Mouse (Mus musculus): ENCODE measurements around the gene Gm17509. TPM values are rescaled to one million over a fixed set of nuclear protein-coding genes. Genes with fewer than 3 reads are reported as not detected.

Gene Gm17509
- polyA plus RNA-seq, 1 experiment from 2014 or later = 0.93 TPM

DNA sequence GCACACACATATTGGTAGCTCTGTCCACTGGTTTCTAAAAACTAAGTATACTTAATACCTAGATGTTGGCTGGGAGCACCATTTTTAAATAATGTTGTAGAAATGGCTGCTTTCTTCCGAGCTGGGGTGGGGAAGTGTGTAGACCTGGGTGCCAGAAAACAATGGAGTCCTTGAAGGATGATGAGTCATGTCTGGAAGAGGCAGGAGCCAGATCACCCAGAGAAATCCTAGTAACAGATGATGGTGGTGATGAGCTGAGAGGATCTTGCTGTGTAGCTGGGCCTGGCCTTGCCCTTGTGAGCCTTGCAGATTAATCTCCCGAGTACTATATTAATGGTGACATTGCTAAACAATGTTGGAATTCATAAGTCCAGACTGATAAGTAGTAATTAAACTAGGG lies 4.0 kb upstream of the Gm17509 start:
- H3K9me3 ChIP-seq = no peaks in the 10 kb centered on the region
- 74% methylated on average over 2 of the region's 2 CpGs for WGBS
- H3K36me3 ChIP-seq = peaks cover 5% of the 10 kb centered on the region; the same call in 1 of the 2 replicates
- DNase-seq (ENCODE audit: low spot score) = no peak
- H3K4me1 ChIP-seq (replicated peaks) = peaks cover 35% of the 10 kb centered on the region
- no peaks in the 10 kb centered on the region for H3K27me3 ChIP-seq (ENCODE audit: insufficient read depth, poor library complexity, severe bottlenecking)
- no peak overlapping the region for H3K4me3 ChIP-seq
- no peak overlapping the region for H3K27ac ChIP-seq

DNA sequence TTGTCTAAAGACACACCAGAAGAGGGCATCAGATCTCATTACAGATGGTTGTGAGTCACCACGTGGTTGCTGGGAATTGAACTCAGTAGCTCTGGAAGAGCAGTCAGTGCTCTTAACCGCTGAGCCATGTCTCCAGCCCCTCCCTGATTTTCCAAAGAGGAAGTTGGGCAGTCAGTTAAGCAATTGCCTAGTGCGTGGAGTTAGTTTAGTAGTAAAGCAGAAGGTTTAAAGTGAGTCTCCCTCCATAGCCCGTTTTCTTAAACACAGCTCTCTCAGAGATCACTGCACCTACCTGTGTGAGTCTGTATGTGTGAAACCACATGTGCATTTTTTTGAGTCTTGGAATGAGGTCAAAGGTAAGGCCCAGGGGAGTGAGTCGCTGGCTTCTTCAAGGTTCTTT lies 2.2 kb upstream of the Gm17509 start:
- 56% methylated on average over 5 of the region's 5 CpGs for WGBS
- no peak for DNase-seq (ENCODE audit: low spot score)

DNA sequence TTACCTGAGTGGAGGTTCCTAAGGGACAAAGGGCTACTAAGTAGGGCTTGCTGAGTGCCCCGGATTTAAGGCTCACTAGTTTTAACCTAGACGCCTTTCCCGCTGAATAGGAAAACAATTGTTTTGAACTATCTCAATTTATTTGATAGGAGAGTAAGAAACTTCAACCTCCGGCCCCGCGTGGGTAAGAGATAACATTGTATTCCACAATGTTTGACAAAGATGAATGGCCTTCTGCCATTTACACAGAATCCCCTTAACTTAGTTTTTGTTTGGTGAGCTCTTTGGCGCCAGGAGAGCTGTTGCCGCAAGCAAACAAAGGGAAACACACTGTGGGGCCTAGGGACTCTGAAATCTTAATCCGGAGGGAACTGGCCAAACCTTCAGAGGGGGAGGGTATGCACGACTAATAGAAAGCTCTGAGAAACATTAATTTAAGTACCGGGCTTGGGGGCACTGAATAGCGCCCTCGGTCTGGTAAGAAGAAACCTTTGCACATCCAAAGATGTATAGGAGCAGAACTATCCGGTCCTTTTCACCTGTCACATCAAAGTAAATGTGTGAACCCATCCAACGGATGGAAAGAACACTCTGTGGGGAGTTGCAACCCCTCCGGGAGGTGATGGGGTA lies 889 bp downstream of the Gm17509 start:
- peak overlapping the region; percentile 98 for H3K27ac ChIP-seq
- H3K27me3 ChIP-seq (ENCODE audit: insufficient read depth, poor library complexity, severe bottlenecking) = no peaks in the 10 kb centered on the region; the same call in 1 of the 2 replicates
- 3% methylated on average over 16 of the region's 16 CpGs for WGBS
- H3K36me3 ChIP-seq = no peaks in the 10 kb centered on the region
- peak overlapping the region; percentile 82 for H3K4me3 ChIP-seq
- no peaks in the 10 kb centered on the region for H3K9me3 ChIP-seq
- no peak for DNase-seq (ENCODE audit: low spot score)
- H3K4me1 ChIP-seq (replicated peaks) = peaks cover 62% of the 10 kb centered on the region

More for the DNA sequence above, 2.2 kb upstream of the Gm17509 start:
- Histone ChIP-seq H3K9me3 (no peaks in the 10 kb centered on the region), H3K4me1 (replicated peaks) (peaks cover 41% of the 10 kb centered on the region), H3K27ac (no peak overlapping the region), H3K27me3 (ENCODE audit: insufficient read depth, poor library complexity, severe bottlenecking) (no peaks in the 10 kb centered on the region; the same call in 1 of the 2 replicates), H3K4me3 (no peak overlapping the region), H3K36me3 (peaks cover 5% of the 10 kb centered on the region; the same call in 1 of the 2 replicates)

DNA sequence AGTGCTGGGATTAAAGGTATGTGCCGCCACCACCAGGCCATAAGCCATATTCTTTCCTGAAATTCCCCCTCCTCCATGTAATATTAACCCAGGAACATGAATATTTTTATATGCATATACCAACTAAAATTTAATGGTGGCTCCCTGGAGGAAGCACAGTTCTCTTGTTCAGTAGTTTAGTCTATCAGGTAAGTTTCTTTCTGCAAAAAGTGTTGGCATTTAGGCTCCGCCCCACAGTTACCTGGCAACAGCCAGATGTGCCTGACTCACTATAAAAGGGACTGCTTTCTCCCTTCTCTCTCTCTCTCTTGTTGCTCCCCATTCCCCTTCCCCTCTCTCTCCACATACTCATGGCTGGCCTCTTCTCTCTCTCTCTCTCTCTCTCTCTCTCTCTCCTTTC lies 2.8 kb downstream of the Gm17509 start:
- DNase-seq (ENCODE audit: low spot score) = no peak
- Histone ChIP-seq H3K36me3 (no peaks in the 10 kb centered on the region), H3K27me3 (ENCODE audit: insufficient read depth, poor library complexity, severe bottlenecking) (no peaks in the 10 kb centered on the region; the same call in 1 of the 2 replicates), H3K4me3 (no peak overlapping the region), H3K27ac (no peak overlapping the region), H3K4me1 (replicated peaks) (peaks cover 57% of the 10 kb centered on the region), H3K9me3 (no peaks in the 10 kb centered on the region)
- 83% methylated on average over 2 of the region's 2 CpGs for WGBS

DNA sequence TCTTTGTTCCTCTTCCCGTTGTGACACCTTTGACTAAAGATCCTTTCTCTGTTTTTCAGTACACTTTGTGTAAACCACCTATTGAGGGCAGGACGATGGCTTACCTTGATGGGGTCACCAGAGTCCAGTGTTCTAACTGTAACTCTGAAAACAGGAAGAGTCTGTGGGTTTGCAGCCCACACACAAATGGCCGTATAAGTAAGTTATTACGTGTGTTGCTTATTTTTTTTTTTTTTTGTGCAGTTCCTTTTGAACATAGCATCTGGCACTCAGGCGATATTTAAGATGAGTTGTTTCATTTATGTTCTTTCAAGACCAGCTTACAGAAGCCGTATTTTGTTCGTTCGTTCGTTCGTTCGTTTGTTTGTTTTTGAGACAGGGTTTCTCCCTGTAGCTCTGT lies 3.3 kb downstream of the Gm17509 start:
- H3K27ac ChIP-seq = no peak overlapping the region
- no peaks in the 10 kb centered on the region for H3K36me3 ChIP-seq
- peaks cover 52% of the 10 kb centered on the region for H3K4me1 ChIP-seq (replicated peaks)
- H3K9me3 ChIP-seq = no peaks in the 10 kb centered on the region
- WGBS = 67% methylated on average over 11 of the region's 11 CpGs
- H3K4me3 ChIP-seq = no peak overlapping the region
- no peaks in the 10 kb centered on the region; the same call in 1 of the 2 replicates for H3K27me3 ChIP-seq (ENCODE audit: insufficient read depth, poor library complexity, severe bottlenecking)
- DNase-seq (ENCODE audit: low spot score) = no peak

DNA sequence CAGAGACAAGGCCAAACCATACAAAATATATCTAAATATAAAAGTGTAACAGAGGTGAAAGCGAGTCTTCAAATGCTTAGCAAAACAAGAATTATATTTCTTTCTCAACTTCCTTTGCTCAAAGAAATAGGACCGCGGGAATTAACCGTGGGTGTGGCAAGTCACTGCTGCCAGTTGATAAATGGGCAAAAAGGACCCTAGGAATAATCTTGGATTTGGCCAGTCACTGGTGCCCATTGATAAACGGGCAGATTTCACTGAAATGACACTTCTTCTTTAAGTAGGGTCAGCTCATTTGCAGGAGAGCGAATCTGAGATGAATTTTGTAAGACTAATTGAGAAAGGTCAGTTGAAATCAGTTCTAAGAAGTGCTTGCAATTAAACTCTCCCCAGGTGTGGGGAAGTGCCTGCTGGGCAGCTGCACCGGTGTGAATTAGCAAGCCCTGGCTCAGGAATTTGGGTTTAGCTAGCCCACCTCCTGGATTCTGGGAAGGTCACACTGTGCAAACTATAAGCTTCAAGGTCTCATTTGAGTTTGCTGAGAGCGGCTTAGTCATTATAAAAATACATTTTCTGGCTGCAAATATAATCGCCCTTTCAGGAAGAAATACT lies 4.0 kb downstream of the Gm17509 start:
- Histone ChIP-seq H3K27me3 (ENCODE audit: insufficient read depth, poor library complexity, severe bottlenecking) (no peaks in the 10 kb centered on the region; the same call in 1 of the 2 replicates), H3K4me1 (replicated peaks) (peaks cover 44% of the 10 kb centered on the region), H3K9me3 (no peaks in the 10 kb centered on the region), H3K27ac (no peak overlapping the region), H3K4me3 (no peak overlapping the region), H3K36me3 (no peaks in the 10 kb centered on the region)
- no peak for DNase-seq (ENCODE audit: low spot score)
- 21% methylated on average over 9 of the region's 9 CpGs for WGBS

DNA sequence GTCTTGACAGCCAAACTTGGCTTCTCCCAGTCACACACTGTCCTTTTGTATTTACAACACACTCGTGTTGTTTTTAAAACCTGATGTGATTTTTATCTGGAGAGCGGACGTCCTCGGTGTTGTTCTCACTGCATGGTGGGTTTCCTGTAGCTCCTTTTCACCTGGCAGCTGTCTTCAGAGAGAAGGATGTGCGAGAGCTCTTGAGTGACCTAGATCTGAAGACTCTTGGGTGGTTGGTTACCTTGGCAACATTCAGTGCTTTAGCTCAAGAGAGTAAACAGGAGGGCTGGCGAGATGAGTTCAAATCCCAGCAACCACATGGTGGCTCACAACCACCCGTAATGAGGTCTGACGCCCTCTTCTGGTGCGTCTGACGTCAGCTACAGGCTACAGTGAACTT lies 4.7 kb downstream of the Gm17509 start:
- Histone ChIP-seq H3K9me3 (no peaks in the 10 kb centered on the region), H3K4me1 (replicated peaks) (peaks cover 41% of the 10 kb centered on the region), H3K4me3 (no peak overlapping the region), H3K27me3 (ENCODE audit: insufficient read depth, poor library complexity, severe bottlenecking) (no peaks in the 10 kb centered on the region; the same call in 1 of the 2 replicates), H3K36me3 (no peaks in the 10 kb centered on the region), H3K27ac (peak overlapping the region; percentile 73; the same call in 1 of the 2 replicates)
- no peak for DNase-seq (ENCODE audit: low spot score)
- WGBS = 10% methylated on average over 10 of the region's 10 CpGs

DNA sequence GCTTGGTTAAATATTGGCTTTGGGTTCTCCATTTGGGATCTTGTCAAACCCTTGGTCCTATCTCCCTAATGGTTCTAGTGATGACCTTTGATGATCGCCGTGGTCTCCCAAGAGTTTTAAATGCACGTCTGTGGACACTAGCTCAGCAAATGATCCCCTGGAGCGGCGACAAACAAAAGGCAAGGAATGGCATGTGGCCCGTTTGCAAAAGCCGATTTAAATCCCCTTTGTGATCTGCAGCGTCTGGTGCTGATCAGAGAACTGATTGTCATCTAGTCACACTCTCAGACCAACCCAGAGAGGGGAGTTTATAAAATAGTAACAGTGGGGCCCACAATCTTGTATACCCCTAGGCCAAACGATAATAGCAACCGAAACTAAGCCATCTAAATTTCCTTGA lies 5.4 kb downstream of the Gm17509 start:
- Histone ChIP-seq H3K27ac (peak overlapping the region; percentile 73), H3K4me1 (replicated peaks) (peaks cover 40% of the 10 kb centered on the region), H3K27me3 (ENCODE audit: insufficient read depth, poor library complexity, severe bottlenecking) (no peaks in the 10 kb centered on the region; the same call in 1 of the 2 replicates), H3K9me3 (no peaks in the 10 kb centered on the region), H3K36me3 (no peaks in the 10 kb centered on the region), H3K4me3 (0 out of 2 replicates have a peak overlapping the region, but pooled peaks have one; percentile 3)
- WGBS = 4% methylated on average over 10 of the region's 10 CpGs
- peak; percentile 55 for DNase-seq (ENCODE audit: low spot score)

DNA sequence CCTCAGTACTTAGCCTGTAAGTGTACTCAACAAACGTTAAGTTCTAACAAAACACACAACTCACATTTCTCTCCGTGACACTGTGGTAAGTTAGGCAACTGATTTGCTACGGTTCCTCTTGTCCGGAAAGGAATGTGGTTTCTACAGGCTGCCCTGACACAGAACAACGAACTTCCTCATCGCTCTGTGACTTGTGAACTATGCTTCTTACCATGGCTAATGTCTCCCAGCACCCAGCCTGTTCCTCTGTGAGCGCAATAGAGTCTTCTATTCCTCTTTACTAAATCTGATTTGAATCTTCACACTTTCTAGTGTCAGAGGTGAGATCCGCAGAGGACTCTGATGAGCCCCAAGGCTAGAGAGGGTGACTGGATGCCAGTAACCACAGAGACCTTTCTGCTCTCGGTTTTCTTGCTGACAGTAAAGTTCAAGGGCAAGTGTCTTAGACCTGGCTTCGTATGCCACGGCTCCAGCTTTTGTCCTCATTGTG lies 9.4 kb downstream of the Gm17509 start:
- Histone ChIP-seq H3K4me1 (replicated peaks) (peaks cover 20% of the 10 kb centered on the region), H3K9me3 (no peaks in the 10 kb centered on the region), H3K27ac (no peak overlapping the region), H3K36me3 (no peaks in the 10 kb centered on the region), H3K4me3 (no peak overlapping the region), H3K27me3 (ENCODE audit: insufficient read depth, poor library complexity, severe bottlenecking) (no peaks in the 10 kb centered on the region)
- no peak for DNase-seq (ENCODE audit: low spot score)
- 44% methylated on average over 11 of the region's 11 CpGs for WGBS

DNA sequence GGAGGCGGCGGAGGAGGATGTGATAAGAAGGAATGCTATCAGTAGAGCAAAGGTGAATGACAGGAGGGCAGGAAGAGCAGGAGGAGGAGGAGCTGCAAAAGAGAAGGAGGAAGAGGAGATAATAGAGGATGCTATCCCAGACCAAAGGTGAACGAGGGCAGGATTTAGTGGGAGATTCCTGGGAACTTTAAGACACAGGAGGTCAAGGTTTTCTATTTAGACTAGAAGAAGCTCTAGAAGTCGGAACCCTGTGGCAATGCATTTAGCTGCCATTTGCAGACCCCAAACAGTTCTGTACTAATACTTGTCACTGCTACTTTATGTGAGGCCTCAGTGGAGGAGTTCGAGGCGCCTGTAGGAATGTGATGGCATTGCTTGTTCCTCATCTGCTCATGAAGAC lies 12.6 kb downstream of the Gm17509 start, which contains the start of gene Emb:
Gene Emb, plus strand, starts transcription at position 301 of the 400 bp plus-strand sequence.
- Histone ChIP-seq H3K27me3 (ENCODE audit: insufficient read depth, poor library complexity, severe bottlenecking) (no peaks in the 10 kb centered on the region), H3K4me1 (replicated peaks) (peaks cover 6% of the 10 kb centered on the region; the same call in 1 of the 2 replicates), H3K27ac (no peak within 1 kb of the TSS), H3K4me3 (no peak within 1 kb of the TSS), H3K9me3 (no peaks in the 10 kb centered on the region), H3K36me3 (no peaks in the 10 kb centered on the region)
- WGBS = 77% methylated on average over 6 of the region's 6 CpGs
- no peak for DNase-seq (ENCODE audit: low spot score)

DNA sequence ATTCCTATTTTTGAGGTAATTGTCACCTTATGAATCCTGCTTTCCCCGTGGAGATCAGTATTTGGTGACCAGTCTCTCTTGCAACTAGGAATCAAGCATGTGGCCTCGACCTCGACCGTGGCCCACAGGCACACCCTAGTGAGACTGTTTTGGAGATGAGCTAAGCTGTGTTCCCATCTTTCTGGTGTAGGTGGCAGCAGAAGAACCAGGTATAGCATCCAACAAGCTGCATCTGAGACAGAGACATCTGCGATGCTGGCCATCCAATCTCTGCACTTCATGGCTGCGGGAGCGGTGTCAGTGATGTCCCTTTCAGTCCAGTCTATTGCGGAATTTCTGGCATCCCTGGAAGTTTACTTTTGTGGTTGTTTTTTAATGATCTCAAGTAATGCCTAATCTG lies 14.8 kb downstream of the Gm17509 start:
- no peak for DNase-seq (ENCODE audit: low spot score)
- H3K4me1 ChIP-seq (replicated peaks) = 0 out of 2 replicates have a peak, but pooled peaks cover 2% of the 10 kb centered on the region
- no peaks in the 10 kb centered on the region for H3K36me3 ChIP-seq
- no peak overlapping the region for H3K27ac ChIP-seq
- H3K27me3 ChIP-seq (ENCODE audit: insufficient read depth, poor library complexity, severe bottlenecking) = no peaks in the 10 kb centered on the region
- no peaks in the 10 kb centered on the region for H3K9me3 ChIP-seq
- no peak overlapping the region for H3K4me3 ChIP-seq
- 93% methylated on average over 8 of the region's 8 CpGs for WGBS

DNA sequence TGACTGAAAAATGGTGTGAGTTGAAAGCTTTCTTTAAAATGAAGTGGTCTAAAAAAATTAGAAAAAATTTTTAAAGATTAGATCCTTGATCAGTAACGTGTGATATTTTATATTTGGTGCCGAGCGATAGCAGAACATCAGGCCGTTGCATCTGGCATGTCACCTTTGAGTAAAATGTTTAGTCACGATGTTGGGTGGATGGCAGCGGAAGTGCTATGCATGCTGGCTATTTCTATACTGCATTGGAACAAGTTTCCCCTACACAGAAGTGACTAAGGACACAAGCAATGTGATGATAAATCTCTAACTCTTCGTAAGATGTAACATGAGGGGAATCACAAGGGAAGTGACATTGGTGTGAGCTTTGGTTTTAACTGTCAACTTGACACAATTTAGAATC lies 16.2 kb downstream of the Gm17509 start:
- Histone ChIP-seq H3K36me3 (no peaks in the 10 kb centered on the region), H3K4me3 (no peak overlapping the region), H3K4me1 (replicated peaks) (no peaks in the 10 kb centered on the region), H3K27ac (no peak overlapping the region), H3K9me3 (no peaks in the 10 kb centered on the region), H3K27me3 (ENCODE audit: insufficient read depth, poor library complexity, severe bottlenecking) (no peaks in the 10 kb centered on the region)
- WGBS = 95% methylated on average over 7 of the region's 7 CpGs
- DNase-seq (ENCODE audit: low spot score) = no peak

DNA sequence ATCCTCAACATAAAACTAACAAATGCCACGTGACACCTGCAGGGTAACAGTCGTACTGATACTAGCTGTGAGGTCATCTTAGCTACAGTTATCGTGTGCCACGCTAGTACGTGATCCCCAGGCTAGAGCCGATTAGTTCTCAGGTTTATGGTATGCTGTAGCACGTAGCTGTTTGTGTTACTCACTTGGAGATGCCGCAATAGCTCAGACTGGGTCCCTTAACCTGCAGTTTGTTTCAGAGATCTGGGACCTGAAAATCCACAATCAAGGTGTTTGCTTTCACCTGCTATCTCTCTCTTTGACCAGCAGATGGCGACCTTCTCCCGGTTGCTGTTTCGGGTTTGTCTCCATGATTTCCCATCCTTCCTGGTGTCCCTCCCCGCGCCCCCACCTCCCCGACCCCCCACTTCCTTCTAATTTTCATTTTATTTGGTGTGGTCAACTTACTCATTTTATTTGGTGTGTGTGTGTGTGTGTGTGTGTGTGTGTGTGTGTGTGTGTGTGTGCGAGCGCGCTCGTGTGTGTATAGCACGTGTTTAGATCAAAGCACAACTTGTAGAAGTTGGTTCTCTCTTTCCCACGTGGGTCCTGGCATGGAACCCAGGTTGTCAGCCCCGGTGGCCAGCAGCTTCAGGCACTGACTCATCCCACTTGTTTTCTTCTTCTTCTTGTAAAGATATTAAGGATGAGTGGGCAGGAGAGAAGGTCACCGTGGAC lies 18.0 kb downstream of the Gm17509 start:
- WGBS = 49% methylated on average over 22 of the region's 22 CpGs
- no peaks in the 10 kb centered on the region for H3K27me3 ChIP-seq (ENCODE audit: insufficient read depth, poor library complexity, severe bottlenecking)
- peak; percentile 43 for DNase-seq (ENCODE audit: low spot score)

More for the DNA sequence above, 18.0 kb downstream of the Gm17509 start:
- Histone ChIP-seq H3K36me3 (no peaks in the 10 kb centered on the region), H3K27ac (no peak overlapping the region), H3K4me1 (replicated peaks) (no peaks in the 10 kb centered on the region), H3K9me3 (no peaks in the 10 kb centered on the region), H3K4me3 (no peak overlapping the region)
